Mouse (Mus musculus) myocyte (in vitro differentiated cells): ENCODE results near the gene Tlr6. TPM values are rescaled to one million over a fixed set of nuclear protein-coding genes. Genes with fewer than 3 reads are reported as not detected.
A peak's percentile ranks its signal among the peaks of the same experiment; 100 is the strongest.

Source experiments
- H3K27me3 ChIP-seq: one replicate; pipeline ENCODE4 v1.6.1; 2011; ENCODE audit not compliant: control insufficient read depth, insufficient read depth, insufficient read length
- H3K36me3 ChIP-seq: one replicate; pipeline ENCODE4 v1.6.1; 2011; ENCODE audit not compliant: control insufficient read depth, insufficient read depth
- H3K4me2 ChIP-seq: one replicate; pipeline ENCODE4 v1.6.1; 2011; ENCODE audit warnings: low read depth, control low read depth
- H3K4me3 ChIP-seq: one replicate; pipeline ENCODE4 v1.5.1; 2011; ENCODE audit warnings: mild to moderate bottlenecking, control low read depth, moderate library complexity
- H3K79me2 ChIP-seq: one replicate; pipeline ENCODE4 v1.6.1; 2011; ENCODE audit not compliant: control insufficient read depth, insufficient read depth
- H3ac ChIP-seq: one replicate; pipeline ENCODE4 v1.6.1; 2011; ENCODE audit not compliant: control insufficient read depth, insufficient read length
- CEBPB ChIP-seq: IDR thresholded peaks from 2 replicates; pipeline ENCODE4 v1.6.1; 2011; ENCODE audit warnings: mild to moderate bottlenecking, moderate library complexity; ENCODE audit not compliant: poor library complexity, insufficient read depth, severe bottlenecking
- E2F4 ChIP-seq: IDR thresholded peaks from one replicate; pipeline ENCODE4 v1.6.1; 2011; ENCODE audit warnings: mild to moderate bottlenecking, control low read depth, moderate library complexity; ENCODE audit not compliant: insufficient read depth
- MAX ChIP-seq: IDR thresholded peaks from one replicate; pipeline ENCODE4 v1.6.1; 2011; ENCODE audit warnings: low read depth, mild to moderate bottlenecking, control low read depth
- MYOD1 ChIP-seq, 3 experiments: IDR thresholded peaks; one replicate each; pipeline ENCODE4 v1.6.1; 2011; ENCODE audit warnings: control low read depth in 2 of 3, low read depth in 2 of 3, mild to moderate bottlenecking in 2 of 3, moderate library complexity in 1 of 3; ENCODE audit not compliant: insufficient read length in 2 of 3, control insufficient read depth in 1 of 3
- MYOG ChIP-seq, 3 experiments: IDR thresholded peaks; one replicate each; pipeline ENCODE4 v1.6.1; 2011; ENCODE audit warnings: control low read depth in 2 of 3, low read depth in 2 of 3, mild to moderate bottlenecking in 2 of 3; ENCODE audit not compliant: insufficient read length in 2 of 3, control insufficient read depth in 1 of 3, insufficient read depth in 1 of 3
- POLR2A ChIP-seq: IDR thresholded peaks from one replicate; pipeline ENCODE4 v1.6.1; 2011; ENCODE audit warnings: low read depth, mild to moderate bottlenecking, control low read depth, moderate library complexity; ENCODE audit not compliant: insufficient read length
- POLR2AphosphoS2 ChIP-seq: IDR thresholded peaks from one replicate; pipeline ENCODE4 v1.6.1; 2011; ENCODE audit warnings: low read depth, control low read depth; ENCODE audit not compliant: insufficient read length
- REST ChIP-seq: IDR thresholded peaks from one replicate; pipeline ENCODE4 v1.6.1; 2011; ENCODE audit warnings: mild to moderate bottlenecking, control low read depth, moderate library complexity; ENCODE audit not compliant: insufficient read depth, insufficient read length
- SRF ChIP-seq: IDR thresholded peaks from one replicate; pipeline ENCODE4 v1.6.1; 2011; ENCODE audit warnings: low read depth; ENCODE audit not compliant: control insufficient read depth, insufficient read length
- TCF12 ChIP-seq: IDR thresholded peaks from one replicate; pipeline ENCODE4 v1.6.1; 2011; ENCODE audit warnings: mild to moderate bottlenecking, control low read depth; ENCODE audit not compliant: poor library complexity, insufficient read depth, severe bottlenecking
- TCF3 ChIP-seq: IDR thresholded peaks from one replicate; pipeline ENCODE4 v1.6.1; 2011; ENCODE audit warnings: low read depth, control low read depth; ENCODE audit not compliant: insufficient read length
- USF1 ChIP-seq: IDR thresholded peaks from one replicate; pipeline ENCODE4 v1.6.1; 2011; ENCODE audit warnings: low read depth, mild to moderate bottlenecking, control low read depth, moderate library complexity
- polyA plus RNA-seq: library from polyadenylated mRNA; unstranded; fragments of >200 nt; fragmentation: generic; extraction: Trizol; gene quantifications from one replicate; pipeline ENCODE4 v1.2.1, GENCODE M21; 2012; ENCODE audit warnings: missing spikeins

The Tlr6 gene
- polyA plus RNA-seq, 1 experiment = 4.5 TPM

- no peak for TF ChIP-seq MAX
- no peak for TF ChIP-seq MYOD1 (IDR thresholded peaks at IDR 0.05; ENCODE audit: control insufficient read depth in 1 of 3, insufficient read length in 2 of 3, low read depth in 2 of 3)
- TF ChIP-seq POLR2A = no peak
- no peak for TF ChIP-seq MYOG (IDR thresholded peaks at IDR 0.05; ENCODE audit: control insufficient read depth in 1 of 3, insufficient read depth in 1 of 3, insufficient read length in 2 of 3, low read depth in 2 of 3)
- TF ChIP-seq REST = no peak
- no peak for TF ChIP-seq SRF
- TF ChIP-seq TCF3 = no peak
- no peak for TF ChIP-seq CEBPB
- no peak for TF ChIP-seq USF1
- TF ChIP-seq POLR2AphosphoS2 = no peak
- TF ChIP-seq E2F4 = no peak
- no peak for TF ChIP-seq TCF12
- Histone ChIP-seq H3K27me3 (no peaks in the 10 kb centered on the region), H3K4me3 (no peak overlapping the region), H3ac (no peak overlapping the region), H3K36me3 (peaks cover 15% of the 10 kb centered on the region), H3K4me2 (no peak overlapping the region), H3K79me2 (no peaks in the 10 kb centered on the region)
Observed at GRCm38 (mm10) chr5:64995408-64995807, 35.5 kb upstream of the Tlr6 start.

GRCm38 (mm10) chr5:64992540-64992939, 32.6 kb upstream of the Tlr6 start:
- peak overlapping the region; percentile 53 for H3K4me2 ChIP-seq
- peaks cover 2% of the 10 kb centered on the region for H3K36me3 ChIP-seq
- no peaks in the 10 kb centered on the region for H3K79me2 ChIP-seq
- TF ChIP-seq MYOG (IDR thresholded peaks at IDR 0.05; ENCODE audit: control insufficient read depth in 1 of 3, insufficient read depth in 1 of 3, insufficient read length in 2 of 3, low read depth in 2 of 3) = no peak
- TF ChIP-seq MYOD1 (IDR thresholded peaks at IDR 0.05; ENCODE audit: control insufficient read depth in 1 of 3, insufficient read length in 2 of 3, low read depth in 2 of 3) = peak in 1 of 3 experiments; percentile 37
- no peak overlapping the region for H3K4me3 ChIP-seq
- H3K27me3 ChIP-seq = no peaks in the 10 kb centered on the region
- no peak overlapping the region for H3ac ChIP-seq

GRCm38 (mm10) chr5:64989940-64990339, 30.0 kb upstream of the Tlr6 start:
- no peaks in the 10 kb centered on the region for H3K36me3 ChIP-seq
- H3K4me3 ChIP-seq = no peak overlapping the region
- no peak overlapping the region for H3ac ChIP-seq
- no peaks in the 10 kb centered on the region for H3K79me2 ChIP-seq
- TF ChIP-seq E2F4 = no peak
- TF ChIP-seq POLR2A = no peak
- no peak for TF ChIP-seq MYOG (IDR thresholded peaks at IDR 0.05; ENCODE audit: control insufficient read depth in 1 of 3, insufficient read depth in 1 of 3, insufficient read length in 2 of 3, low read depth in 2 of 3)
- no peak for TF ChIP-seq TCF12
- no peak for TF ChIP-seq MYOD1 (IDR thresholded peaks at IDR 0.05; ENCODE audit: control insufficient read depth in 1 of 3, insufficient read length in 2 of 3, low read depth in 2 of 3)
- TF ChIP-seq USF1 = no peak
- no peak for TF ChIP-seq CEBPB
- TF ChIP-seq MAX = no peak
- no peak overlapping the region for H3K4me2 ChIP-seq
- H3K27me3 ChIP-seq = no peaks in the 10 kb centered on the region

GRCm38 (mm10) chr5:64985971-64986370, 26.1 kb upstream of the Tlr6 start:
- Histone ChIP-seq H3ac (no peak overlapping the region), H3K4me2 (no peak overlapping the region), H3K4me3 (no peak overlapping the region), H3K27me3 (no peaks in the 10 kb centered on the region), H3K79me2 (no peaks in the 10 kb centered on the region), H3K36me3 (no peaks in the 10 kb centered on the region)
- TF ChIP-seq CEBPB (no peak), MYOG (IDR thresholded peaks at IDR 0.05; ENCODE audit: control insufficient read depth in 1 of 3, insufficient read depth in 1 of 3, insufficient read length in 2 of 3, low read depth in 2 of 3) (no peak), E2F4 (no peak), MAX (no peak), SRF (no peak), REST (no peak), USF1 (no peak), POLR2AphosphoS2 (no peak), TCF3 (no peak), TCF12 (no peak), POLR2A (no peak), MYOD1 (IDR thresholded peaks at IDR 0.05; ENCODE audit: control insufficient read depth in 1 of 3, insufficient read length in 2 of 3, low read depth in 2 of 3) (no peak)

- H3K4me2 ChIP-seq = no peak overlapping the region
- H3K79me2 ChIP-seq = no peaks in the 10 kb centered on the region
- peaks cover 6% of the 10 kb centered on the region for H3K36me3 ChIP-seq
- no peak overlapping the region for H3K4me3 ChIP-seq
- H3K27me3 ChIP-seq = no peaks in the 10 kb centered on the region
- no peak for TF ChIP-seq USF1
- no peak for TF ChIP-seq REST
- no peak for TF ChIP-seq MAX
- no peak for TF ChIP-seq E2F4
- TF ChIP-seq MYOD1 (IDR thresholded peaks at IDR 0.05; ENCODE audit: control insufficient read depth in 1 of 3, insufficient read length in 2 of 3, low read depth in 2 of 3) = no peak
- no peak for TF ChIP-seq POLR2A
- no peak overlapping the region for H3ac ChIP-seq
Observed at GRCm38 (mm10) chr5:64977128-64977527, 17.2 kb upstream of the Tlr6 start.
